Mouse (Mus musculus): ENCODE results near the gene Ppp5c.

DNA sequence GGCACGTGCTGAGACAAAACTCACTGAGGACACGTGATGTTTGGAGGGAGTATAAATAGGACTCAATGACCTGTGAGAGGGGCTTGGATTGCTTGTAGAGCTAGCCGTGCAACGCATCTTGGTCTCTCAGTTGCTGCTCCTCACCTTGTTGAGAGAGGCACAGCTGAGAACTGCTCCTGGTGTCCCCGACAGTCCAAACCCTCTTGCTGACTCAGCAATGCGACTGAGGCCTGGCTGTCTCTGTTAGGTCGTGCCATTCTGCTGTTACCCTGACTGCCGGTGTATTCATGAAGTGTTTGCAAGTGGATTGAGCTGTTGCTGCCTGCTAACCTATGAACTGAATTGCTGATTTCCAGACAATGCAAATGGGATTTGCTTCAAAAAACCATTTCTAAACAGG, 51.4 kb downstream of the Ppp5c start:
- TF ChIP-seq CTCF (IDR thresholded peaks at IDR 0.05; ENCODE audit: control insufficient read depth, insufficient read depth, insufficient replicate concordance, low read depth, low read length) (no peak), POLR2A (IDR thresholded peaks at IDR 0.05; ENCODE audit: control insufficient read depth, low read depth, low read length) (no peak)

Measured in testis, adult 2 months (tissue).